Mouse (Mus musculus) hindbrain, embryonic 15.5 days (tissue): ENCODE measurements around the gene Rfc2. TPM values are rescaled to one million over a fixed set of nuclear protein-coding genes. Genes with fewer than 3 reads are reported as not detected.

ENCODE experiments used
- ATAC-seq: fragments of 200-750 bp; cut with Nextera tagmentation; 2 replicates; pipeline ENCODE4 v1.8.0; 2017; ENCODE audit warnings: low read depth, moderate number of reproducible peaks, moderate TSS enrichment; ENCODE audit not compliant: low FRiP score
- H3K27ac ChIP-seq: fragments of 300-500 bp; sonication (generic); replicated peaks from 2 replicates; pipeline ENCODE4 v1.5.1; 2015; ENCODE audit warnings: mild to moderate bottlenecking, inconsistent platforms
- H3K27me3 ChIP-seq: fragments of 300-500 bp; sonication (generic); 2 replicates; pipeline ENCODE4 v1.6.1; 2015; ENCODE audit warnings: control low read depth, inconsistent platforms
- H3K36me3 ChIP-seq: fragments of 300-500 bp; sonication (generic); 2 replicates; pipeline ENCODE4 v1.6.1; 2015; ENCODE audit warnings: control low read depth, inconsistent platforms
- H3K4me1 ChIP-seq: fragments of 300-500 bp; sonication (generic); replicated peaks from 2 replicates; pipeline ENCODE4 v1.6.1; 2015; ENCODE audit warnings: control low read depth, inconsistent platforms
- H3K4me2 ChIP-seq: fragments of 300-500 bp; sonication (generic); 2 replicates; pipeline ENCODE4 v1.6.1; 2015; ENCODE audit warnings: moderate library complexity, mild to moderate bottlenecking, inconsistent platforms
- H3K4me3 ChIP-seq: fragments of 300-500 bp; sonication (generic); 2 replicates; pipeline ENCODE4 v1.5.1; 2015; ENCODE audit warnings: mild to moderate bottlenecking, inconsistent platforms
- H3K9ac ChIP-seq: fragments of 300-500 bp; sonication (generic); 2 replicates; pipeline ENCODE4 v1.6.1; 2015; ENCODE audit warnings: inconsistent platforms
- H3K9me3 ChIP-seq: fragments of 300-500 bp; sonication (generic); 2 replicates; pipeline ENCODE4 v1.6.1; 2016; ENCODE audit warnings: control low read depth, inconsistent platforms
- WGBS: fragments of 180-500 bp; shearing (Covaris S2); methylation state at CpG from one replicate; pipeline ENCODE4 v1.1.7; 2015; 5-methylcytosine and 5-hydroxymethylcytosine counted together
- polyA plus RNA-seq: library from polyadenylated mRNA; unstranded; fragments of >200 nt; fragmentation: Nextera tagmentation; extraction: Ambion mirVana; gene quantifications from 2 replicates; pipeline ENCODE4 v1.2.1, GENCODE M21; 2015

The Rfc2 gene
- polyA plus RNA-seq, 1 experiment from 2014 or later = 194 TPM

DNA sequence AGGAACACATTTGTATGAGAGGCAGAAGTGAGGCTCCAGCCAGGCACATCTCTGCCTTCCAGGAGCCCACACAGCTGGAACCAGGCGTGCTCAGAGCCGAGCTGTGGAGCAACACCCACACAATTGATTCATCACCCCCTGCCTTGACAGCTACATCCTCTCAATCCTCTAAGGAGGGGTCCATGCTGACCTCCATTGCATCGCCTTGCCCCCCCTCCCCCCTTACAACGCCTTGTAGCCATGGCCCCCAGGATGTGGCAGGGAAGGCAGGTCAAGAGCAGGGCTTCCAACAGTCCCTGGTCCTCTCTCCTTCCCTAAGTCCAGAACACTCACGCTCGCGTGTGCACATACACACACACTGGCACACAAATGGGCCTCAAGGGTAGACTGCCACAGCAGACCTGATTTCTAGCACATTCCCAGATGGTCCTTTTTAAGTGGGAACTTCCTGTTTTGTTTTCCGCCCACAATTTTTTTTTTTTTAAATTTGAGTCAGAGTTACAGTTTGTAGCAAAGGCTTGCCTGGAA lies 12.1 kb upstream of the Rfc2 start:
- 57% methylated on average over 8 of the region's 8 CpGs for WGBS
- Histone ChIP-seq H3K27ac (no peak overlapping the region), H3K4me1 (peaks cover 16% of the 10 kb centered on the region), H3K36me3 (no peaks in the 10 kb centered on the region), H3K9ac (no peak overlapping the region), H3K27me3 (no peaks in the 10 kb centered on the region), H3K4me2 (no peak overlapping the region), H3K4me3 (no peak overlapping the region), H3K9me3 (no peaks in the 10 kb centered on the region)
- ATAC-seq = no peak

DNA sequence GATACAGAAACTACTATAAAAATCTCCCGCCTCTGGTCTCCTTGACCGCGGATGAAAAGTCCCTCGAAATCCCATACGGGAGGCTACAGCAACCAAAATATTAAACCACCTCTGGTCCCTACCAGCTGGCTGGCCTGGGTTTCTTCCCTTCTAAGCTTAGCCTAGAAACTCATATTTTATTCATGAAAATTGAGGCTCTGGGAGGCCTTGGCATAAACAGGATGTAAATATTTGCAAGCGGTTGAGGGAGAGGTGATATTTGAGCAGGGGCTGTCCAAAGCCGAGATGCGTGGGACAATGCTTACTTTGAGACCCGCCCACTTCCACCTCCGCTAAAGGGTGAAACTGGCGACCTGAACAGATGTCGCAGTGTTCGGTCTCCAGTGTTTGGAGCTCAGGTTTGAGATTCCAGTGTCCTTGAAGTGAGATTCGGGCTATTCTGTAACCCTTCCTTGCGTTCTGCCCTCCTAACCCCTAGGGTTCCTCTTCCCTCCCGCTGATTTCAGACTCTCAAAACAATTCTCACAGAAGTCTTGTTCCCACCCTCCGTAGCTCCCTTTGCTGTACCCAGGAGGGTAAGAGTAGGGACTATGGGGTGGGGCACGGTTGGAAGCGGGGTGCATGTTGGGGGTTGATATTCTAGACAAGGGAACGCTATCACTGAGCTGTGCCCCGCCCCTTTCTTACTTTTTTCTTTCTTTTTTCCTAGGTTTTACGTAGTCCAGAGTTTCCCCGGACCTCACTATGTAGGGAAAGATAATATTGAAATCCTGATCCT lies 9.2 kb upstream of the Rfc2 start:
- ATAC-seq = peak; percentile 69
- H3K9ac ChIP-seq = peak overlapping the region; percentile 70
- no peaks in the 10 kb centered on the region for H3K27me3 ChIP-seq
- no peaks in the 10 kb centered on the region for H3K9me3 ChIP-seq
- peaks cover 16% of the 10 kb centered on the region for H3K4me1 ChIP-seq
- H3K4me3 ChIP-seq = peak overlapping the region; percentile 59
- 2% methylated on average over 23 of the region's 23 CpGs for WGBS
- H3K27ac ChIP-seq = peak overlapping the region; percentile 86
- H3K4me2 ChIP-seq = peak overlapping the region; percentile 96
- H3K36me3 ChIP-seq = no peaks in the 10 kb centered on the region

DNA sequence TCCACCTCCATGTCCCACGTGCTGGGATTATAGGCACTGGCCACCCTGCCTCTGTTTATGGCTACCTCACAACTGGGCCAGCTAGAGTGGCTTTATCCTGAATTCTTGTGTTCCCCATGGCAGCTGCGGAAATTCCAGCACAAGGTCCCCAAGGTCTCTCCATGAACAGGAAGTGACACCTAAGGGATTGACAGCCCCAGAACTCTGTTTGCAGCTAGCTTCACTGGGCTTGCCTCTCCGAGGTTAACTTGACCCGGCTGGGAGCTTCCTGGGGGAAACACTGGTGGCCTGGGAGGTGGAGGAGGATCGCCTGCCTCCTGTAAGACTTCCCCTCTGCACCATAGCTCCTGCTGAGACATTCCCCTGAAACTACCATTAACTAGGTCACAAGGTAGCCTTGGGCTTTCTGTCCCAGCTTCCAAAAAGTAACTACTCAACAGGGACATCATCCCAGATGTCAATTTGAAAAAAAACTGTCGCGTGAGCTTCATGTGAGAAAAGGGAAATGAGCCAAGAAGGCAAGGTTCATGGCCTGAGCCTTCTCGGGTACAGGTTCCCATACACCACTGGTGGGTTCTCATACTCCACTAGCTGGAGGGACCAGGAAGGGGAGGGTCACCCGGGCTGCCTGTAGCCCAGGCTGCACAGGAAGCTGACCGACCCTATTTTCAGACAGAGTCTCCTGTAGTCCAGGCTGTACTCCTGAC lies 8.5 kb upstream of the Rfc2 start:
- no peaks in the 10 kb centered on the region for H3K36me3 ChIP-seq
- peak overlapping the region; percentile 96 for H3K4me2 ChIP-seq
- peaks cover 16% of the 10 kb centered on the region for H3K4me1 ChIP-seq
- peak overlapping the region; percentile 86 for H3K27ac ChIP-seq
- no peak for ATAC-seq
- WGBS = 42% methylated on average over 10 of the region's 10 CpGs
- H3K4me3 ChIP-seq = peak overlapping the region; percentile 59
- peak overlapping the region; percentile 70; the same call in 1 of the 2 replicates for H3K9ac ChIP-seq
- H3K27me3 ChIP-seq = no peaks in the 10 kb centered on the region
- no peaks in the 10 kb centered on the region for H3K9me3 ChIP-seq

DNA sequence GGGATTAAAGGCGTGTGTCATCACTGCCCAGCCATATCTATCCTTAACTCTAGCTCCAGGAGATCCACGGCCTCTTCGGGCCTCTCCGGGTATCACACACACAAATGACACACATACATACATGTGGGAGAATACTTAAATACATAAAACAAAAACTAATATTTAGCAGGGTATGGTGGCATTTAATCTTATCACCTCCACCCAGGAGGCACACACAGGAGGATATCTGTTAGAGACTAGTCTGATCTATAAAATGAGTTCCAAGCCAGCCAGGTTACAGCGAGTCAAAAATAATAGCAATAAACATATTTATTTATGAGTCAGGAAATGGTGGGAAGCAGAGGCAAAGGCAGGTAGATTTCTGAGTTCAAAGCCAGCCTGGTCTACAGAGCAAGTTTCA lies 5.3 kb upstream of the Rfc2 start:
- WGBS = 94% methylated on average over 5 of the region's 5 CpGs
- H3K4me3 ChIP-seq = no peak overlapping the region
- H3K27ac ChIP-seq = no peak overlapping the region
- no peaks in the 10 kb centered on the region for H3K27me3 ChIP-seq
- H3K4me1 ChIP-seq = peaks cover 16% of the 10 kb centered on the region
- no peaks in the 10 kb centered on the region for H3K36me3 ChIP-seq
- H3K9me3 ChIP-seq = no peaks in the 10 kb centered on the region
- ATAC-seq = no peak
- no peak overlapping the region for H3K4me2 ChIP-seq
- H3K9ac ChIP-seq = no peak overlapping the region

DNA sequence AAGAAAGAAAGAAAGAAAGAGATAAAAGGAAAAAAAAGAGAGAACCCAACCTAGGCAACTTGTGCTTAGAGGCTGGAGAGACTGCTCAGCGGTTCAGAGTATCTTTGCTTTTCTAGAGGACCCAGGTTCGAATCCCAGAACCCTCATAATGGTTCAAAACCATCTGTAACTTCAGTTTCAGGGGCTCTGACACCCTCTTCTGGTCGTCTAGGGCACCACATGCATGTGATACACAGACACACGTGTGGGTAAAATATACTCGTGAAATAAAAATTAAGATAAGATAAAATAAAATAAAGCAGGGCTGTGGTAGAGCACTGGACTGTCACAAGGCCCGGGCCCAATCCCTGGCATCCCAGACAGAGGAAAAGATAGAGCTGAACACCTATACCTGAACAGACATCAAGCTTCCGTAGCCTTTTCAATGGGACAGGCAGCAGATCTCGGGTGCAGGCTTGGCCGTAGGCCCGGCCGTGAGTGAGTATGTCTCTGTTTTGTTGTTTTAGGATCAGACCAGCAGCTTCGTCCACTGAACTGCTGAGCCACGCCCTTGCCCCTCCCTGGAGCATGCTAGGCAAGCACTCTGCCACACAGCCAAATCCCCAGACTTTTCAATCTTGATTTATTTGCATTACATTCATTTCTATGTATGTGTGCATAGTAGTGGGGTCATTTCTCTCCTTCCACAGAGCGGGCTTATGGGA lies 4.5 kb upstream of the Rfc2 start:
- H3K9me3 ChIP-seq = no peaks in the 10 kb centered on the region
- no peak overlapping the region for H3K9ac ChIP-seq
- WGBS = 84% methylated on average over 14 of the region's 14 CpGs
- no peak overlapping the region for H3K4me2 ChIP-seq
- H3K4me1 ChIP-seq = peaks cover 11% of the 10 kb centered on the region
- ATAC-seq = no peak
- H3K4me3 ChIP-seq = no peak overlapping the region
- no peaks in the 10 kb centered on the region for H3K27me3 ChIP-seq
- no peaks in the 10 kb centered on the region for H3K36me3 ChIP-seq
- H3K27ac ChIP-seq = no peak overlapping the region

DNA sequence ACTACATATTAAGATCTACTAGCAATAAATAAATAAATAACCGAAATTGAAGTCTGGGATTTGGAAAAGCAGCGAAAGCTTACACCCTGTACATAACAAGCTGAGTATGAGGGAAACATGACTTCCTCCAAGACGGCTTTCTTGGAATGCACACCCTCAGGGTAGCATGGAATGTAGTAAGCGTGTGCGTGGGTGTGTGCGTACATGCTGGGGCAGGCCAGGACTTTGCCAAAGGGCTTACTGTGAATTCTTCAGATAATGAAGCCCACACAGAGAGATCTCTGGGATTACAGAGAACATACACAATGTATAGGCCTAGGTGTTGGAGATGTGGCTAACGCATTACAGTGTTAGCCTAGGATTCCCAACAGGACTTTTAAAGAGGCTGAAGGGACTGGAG lies 3.6 kb upstream of the Rfc2 start:
- no peak overlapping the region for H3K9ac ChIP-seq
- 90% methylated on average over 7 of the region's 7 CpGs for WGBS
- H3K4me3 ChIP-seq = no peak overlapping the region
- H3K27ac ChIP-seq = no peak overlapping the region
- no peaks in the 10 kb centered on the region for H3K9me3 ChIP-seq
- peaks cover 4% of the 10 kb centered on the region for H3K4me1 ChIP-seq
- H3K4me2 ChIP-seq = no peak overlapping the region
- H3K36me3 ChIP-seq = no peaks in the 10 kb centered on the region
- ATAC-seq = no peak
- H3K27me3 ChIP-seq = no peaks in the 10 kb centered on the region

DNA sequence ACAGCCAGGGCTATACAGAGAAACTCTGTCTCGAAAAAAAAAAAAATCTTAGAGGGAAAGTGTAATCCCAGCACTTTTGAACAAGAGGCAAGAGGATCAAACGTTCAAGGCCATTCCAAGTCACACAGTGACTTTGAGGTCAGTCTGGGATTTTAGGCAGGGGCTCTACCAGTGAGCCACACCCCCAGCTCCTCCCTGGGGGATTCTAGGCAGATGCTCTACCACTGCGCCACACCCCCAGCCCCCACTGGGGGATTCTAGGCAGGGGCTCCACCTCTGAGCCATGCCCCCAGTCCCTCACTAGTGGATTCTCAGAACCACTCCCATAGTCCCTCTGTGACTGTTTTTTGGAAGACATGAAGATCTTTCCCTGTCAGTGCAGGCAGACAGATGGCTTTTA lies 2.0 kb upstream of the Rfc2 start:
- no peak overlapping the region for H3K9ac ChIP-seq
- 65% methylated on average over 3 of the region's 3 CpGs for WGBS

DNA sequence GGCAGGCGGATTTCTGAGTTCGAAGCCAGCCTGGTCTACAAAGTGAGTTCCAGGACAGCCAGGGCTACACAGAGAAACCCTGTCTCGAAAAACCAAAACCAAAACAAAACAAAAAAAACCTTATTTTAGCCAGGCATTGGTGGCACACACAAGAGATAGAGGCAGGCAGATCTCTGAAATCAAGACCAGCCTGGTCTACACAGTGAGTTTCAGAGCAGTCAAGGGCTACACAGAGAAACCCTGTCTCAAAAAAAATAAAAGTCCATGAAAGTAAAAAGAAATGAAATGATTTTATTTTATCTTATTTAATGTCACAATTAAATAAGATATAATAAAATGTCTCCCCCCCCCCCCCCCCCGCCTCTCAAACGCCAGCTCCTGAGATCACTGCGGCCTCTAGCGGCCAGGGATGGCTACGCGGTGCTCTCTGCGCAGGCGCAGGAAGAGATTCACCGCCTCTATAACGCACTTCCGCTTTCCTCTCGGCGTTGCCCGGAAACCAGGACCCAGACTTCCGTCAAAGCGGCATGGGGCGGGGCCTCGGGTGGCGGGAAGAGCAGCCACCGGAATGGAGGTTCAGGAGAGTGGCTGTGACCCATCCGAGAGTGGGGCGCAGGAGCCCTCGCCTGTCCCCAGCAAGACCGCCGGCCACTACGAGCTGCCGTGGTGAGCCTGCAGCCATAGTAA lies 1.2 kb downstream of the Rfc2 start:
- Histone ChIP-seq H3K4me3 (peak overlapping the region; percentile 82), H3K4me2 (peak overlapping the region; percentile 83), H3K27ac (0 out of 2 replicates have a peak overlapping the region, but pooled peaks have one; percentile 18), H3K27me3 (no peaks in the 10 kb centered on the region), H3K9me3 (no peaks in the 10 kb centered on the region), H3K36me3 (no peaks in the 10 kb centered on the region), H3K9ac (peak overlapping the region; percentile 97), H3K4me1 (peaks cover 14% of the 10 kb centered on the region)
- peak; percentile 96 for ATAC-seq
- WGBS = 7% methylated on average over 30 of the region's 30 CpGs

More for the DNA sequence above, 2.0 kb upstream of the Rfc2 start:
- no peaks in the 10 kb centered on the region for H3K9me3 ChIP-seq
- H3K36me3 ChIP-seq = no peaks in the 10 kb centered on the region
- H3K4me3 ChIP-seq = no peak overlapping the region
- no peak overlapping the region for H3K4me2 ChIP-seq
- H3K4me1 ChIP-seq = peaks cover 13% of the 10 kb centered on the region
- no peaks in the 10 kb centered on the region for H3K27me3 ChIP-seq
- no peak for ATAC-seq
- no peak overlapping the region for H3K27ac ChIP-seq

DNA sequence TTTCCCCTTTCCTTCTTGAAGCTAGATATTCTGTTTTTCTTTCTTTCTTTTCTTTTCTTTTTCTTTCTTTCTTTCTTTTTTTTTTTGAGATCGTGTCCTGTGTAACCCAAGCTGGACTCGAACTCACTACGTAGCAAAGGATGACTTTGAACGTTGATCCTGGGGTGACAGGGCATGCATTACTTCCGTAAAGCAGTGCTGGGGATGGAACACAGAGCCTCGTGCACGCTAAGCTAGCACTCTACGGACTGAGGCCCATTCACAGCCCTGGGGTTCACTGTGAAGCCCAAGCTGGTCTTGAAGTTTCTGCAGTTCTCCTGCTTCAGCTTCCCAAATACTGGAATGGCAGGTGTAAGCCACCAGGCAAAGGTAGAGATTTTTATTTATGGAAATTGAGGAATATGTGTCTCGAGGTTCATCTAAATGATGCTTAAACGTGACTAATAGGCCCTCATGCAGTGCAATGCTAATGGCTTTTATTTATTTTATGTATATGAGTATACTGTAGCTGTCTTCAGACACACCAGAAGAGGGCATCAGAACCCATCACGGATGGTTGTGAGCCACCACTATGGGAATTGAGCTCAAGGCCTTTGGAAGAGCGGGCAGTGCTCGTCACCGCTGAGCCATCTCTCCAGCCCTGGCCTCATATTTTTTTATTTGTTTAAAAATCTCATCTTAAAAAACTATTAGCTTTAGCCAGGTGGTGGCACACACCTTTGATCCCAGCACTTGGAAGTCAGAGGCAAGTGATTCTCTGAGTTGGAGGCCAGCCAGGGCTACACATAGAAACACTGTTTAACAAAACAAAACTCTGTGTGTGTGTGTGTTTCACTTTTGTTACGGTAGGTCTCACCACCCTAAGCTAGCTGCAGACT lies 2.1 kb downstream of the Rfc2 start:
- Histone ChIP-seq H3K27ac (0 out of 2 replicates have a peak overlapping the region, but pooled peaks have one; percentile 18), H3K9ac (peak overlapping the region; percentile 97), H3K9me3 (no peaks in the 10 kb centered on the region), H3K4me1 (peaks cover 14% of the 10 kb centered on the region), H3K4me2 (peak overlapping the region; percentile 83), H3K36me3 (no peaks in the 10 kb centered on the region), H3K4me3 (peak overlapping the region; percentile 82), H3K27me3 (no peaks in the 10 kb centered on the region)
- ATAC-seq = no peak
- 29% methylated on average over 15 of the region's 15 CpGs for WGBS

DNA sequence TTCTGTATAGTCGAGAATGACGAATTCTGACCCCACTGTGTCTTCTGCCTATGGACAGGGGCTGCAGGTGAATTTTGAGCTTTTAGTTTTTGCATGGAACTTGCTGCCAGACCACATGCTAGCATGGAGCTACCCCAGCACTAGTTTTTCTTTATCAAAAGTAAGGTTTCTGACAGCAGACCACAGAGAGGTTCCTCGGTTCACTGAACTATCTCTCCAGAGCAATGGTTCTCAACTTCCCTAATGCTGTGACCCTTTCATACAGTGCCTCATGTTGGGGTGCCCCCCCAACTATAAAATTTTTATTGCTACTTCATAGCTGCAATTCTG lies 2.7 kb downstream of the Rfc2 start:
- Histone ChIP-seq H3K9me3 (no peaks in the 10 kb centered on the region), H3K4me3 (no peak overlapping the region), H3K27ac (no peak overlapping the region), H3K4me2 (no peak overlapping the region), H3K27me3 (no peaks in the 10 kb centered on the region), H3K9ac (no peak overlapping the region), H3K4me1 (peaks cover 14% of the 10 kb centered on the region), H3K36me3 (no peaks in the 10 kb centered on the region)
- WGBS = 76% methylated on average over 3 of the region's 3 CpGs
- ATAC-seq = no peak

DNA sequence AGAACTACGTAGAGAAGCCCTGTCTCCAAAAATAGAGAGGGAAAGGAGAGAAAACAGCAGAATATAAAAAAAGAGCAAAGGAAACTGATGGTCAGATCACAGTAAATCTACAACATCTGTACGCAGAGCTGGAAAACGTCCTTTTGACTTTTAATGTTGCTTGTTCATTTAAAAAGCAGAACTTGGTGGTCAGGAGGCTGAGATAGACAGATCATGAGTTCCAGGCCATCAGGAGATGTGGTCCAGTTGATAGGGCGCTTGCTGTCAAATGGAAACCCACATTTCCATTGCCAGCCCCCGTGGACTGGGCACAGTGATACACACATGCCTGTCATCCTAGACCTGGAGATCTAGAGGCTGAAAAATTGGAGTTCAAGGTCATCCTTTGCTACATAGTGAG lies 3.6 kb downstream of the Rfc2 start:
- Histone ChIP-seq H3K36me3 (no peaks in the 10 kb centered on the region), H3K4me2 (no peak overlapping the region), H3K9me3 (no peaks in the 10 kb centered on the region), H3K27me3 (no peaks in the 10 kb centered on the region), H3K4me3 (no peak overlapping the region), H3K4me1 (peaks cover 14% of the 10 kb centered on the region), H3K9ac (no peak overlapping the region), H3K27ac (no peak overlapping the region)
- ATAC-seq = no peak
- WGBS = 92% methylated on average over 5 of the region's 5 CpGs
